Mouse (Mus musculus): ENCODE data around the gene Klhl7. TPM values are rescaled to one million over a fixed set of nuclear protein-coding genes. Genes with fewer than 3 reads are reported as not detected.
A peak's percentile ranks its signal among the peaks of the same experiment; 100 is the strongest.
"Not testable (repeated sequence)": the region's sequence is repeated elsewhere in the genome, so short reads cannot be mapped to it uniquely, and the experiment has no call there.

Gene Klhl7
- polyA plus RNA-seq, 1 experiment from 2014 or later: 52.3 TPM

DNA sequence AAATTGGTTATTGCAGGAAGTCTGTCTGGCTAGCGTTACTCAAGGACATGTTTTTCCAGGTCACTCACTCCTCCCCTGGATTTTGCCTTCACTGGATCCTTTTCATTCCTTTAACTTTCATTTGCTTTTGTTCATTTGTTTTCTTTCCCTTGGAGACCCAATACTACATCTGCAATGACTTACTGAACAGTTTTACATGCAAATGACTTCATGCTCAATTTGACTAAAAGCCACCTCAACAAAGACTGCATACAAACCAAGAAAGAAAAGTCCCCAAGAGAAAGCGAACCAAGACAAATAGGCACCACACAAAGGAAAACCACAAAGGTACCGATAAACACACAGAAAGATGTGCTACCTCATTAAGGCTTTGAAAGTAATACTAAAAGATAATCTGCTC, 13.5 kb upstream of the Klhl7 start:
- Histone ChIP-seq H3K4me1 (ENCODE audit: control insufficient read depth, insufficient read depth, low read length) (no peaks in the 10 kb centered on the region), H3K9ac (ENCODE audit: low read length) (no peak overlapping the region), H3K27ac (ENCODE audit: low read length) (no peak overlapping the region), H3K27me3 (ENCODE audit: control insufficient read depth, insufficient read depth, low read length) (no peaks in the 10 kb centered on the region), H3K4me3 (replicated peaks; ENCODE audit: low read length) (no peak overlapping the region), H3K9me3 (replicated peaks; ENCODE audit: control insufficient read depth, low read length) (no peaks in the 10 kb centered on the region), H3K36me3 (ENCODE audit: control insufficient read depth, insufficient read depth, low read length) (no peaks in the 10 kb centered on the region), H3K4me2 (ENCODE audit: low read depth, low read length) (no peak overlapping the region)
- 77% methylated on average over 3 of the region's 3 CpGs for WGBS
- ATAC-seq (ENCODE audit: insufficient read depth, low FRiP score): no peak

GRCm38 (mm10) chr5:24088451-24088850, 12.0 kb upstream of the Klhl7 start:
- Histone ChIP-seq H3K4me2 (ENCODE audit: low read depth, low read length) (no peak overlapping the region), H3K4me1 (ENCODE audit: control insufficient read depth, insufficient read depth, low read length) (no peaks in the 10 kb centered on the region), H3K9ac (ENCODE audit: low read length) (no peak overlapping the region), H3K9me3 (replicated peaks; ENCODE audit: control insufficient read depth, low read length) (no peaks in the 10 kb centered on the region), H3K27me3 (ENCODE audit: control insufficient read depth, insufficient read depth, low read length) (no peaks in the 10 kb centered on the region), H3K36me3 (ENCODE audit: control insufficient read depth, insufficient read depth, low read length) (no peaks in the 10 kb centered on the region), H3K27ac (ENCODE audit: low read length) (no peak overlapping the region), H3K4me3 (replicated peaks; ENCODE audit: low read length) (no peak overlapping the region)
- no peak for ATAC-seq (ENCODE audit: insufficient read depth, low FRiP score)
- WGBS: 84% methylated on average over 1 of the region's 1 CpGs

- H3K27ac ChIP-seq (ENCODE audit: low read length): no peak overlapping the region
- ATAC-seq (ENCODE audit: insufficient read depth, low FRiP score): no peak
- H3K9ac ChIP-seq (ENCODE audit: low read length): no peak overlapping the region
- H3K27me3 ChIP-seq (ENCODE audit: control insufficient read depth, insufficient read depth, low read length): no peaks in the 10 kb centered on the region
- WGBS: 67% methylated on average over 3 of the region's 3 CpGs
- H3K9me3 ChIP-seq (replicated peaks; ENCODE audit: control insufficient read depth, low read length): no peaks in the 10 kb centered on the region
- H3K4me2 ChIP-seq (ENCODE audit: low read depth, low read length): no peak overlapping the region
- no peaks in the 10 kb centered on the region for H3K36me3 ChIP-seq (ENCODE audit: control insufficient read depth, insufficient read depth, low read length)
- H3K4me1 ChIP-seq (ENCODE audit: control insufficient read depth, insufficient read depth, low read length): no peaks in the 10 kb centered on the region
- H3K4me3 ChIP-seq (replicated peaks; ENCODE audit: low read length): no peak overlapping the region
Observed at GRCm38 (mm10) chr5:24092496-24092895, 7.9 kb upstream of the Klhl7 start.

DNA sequence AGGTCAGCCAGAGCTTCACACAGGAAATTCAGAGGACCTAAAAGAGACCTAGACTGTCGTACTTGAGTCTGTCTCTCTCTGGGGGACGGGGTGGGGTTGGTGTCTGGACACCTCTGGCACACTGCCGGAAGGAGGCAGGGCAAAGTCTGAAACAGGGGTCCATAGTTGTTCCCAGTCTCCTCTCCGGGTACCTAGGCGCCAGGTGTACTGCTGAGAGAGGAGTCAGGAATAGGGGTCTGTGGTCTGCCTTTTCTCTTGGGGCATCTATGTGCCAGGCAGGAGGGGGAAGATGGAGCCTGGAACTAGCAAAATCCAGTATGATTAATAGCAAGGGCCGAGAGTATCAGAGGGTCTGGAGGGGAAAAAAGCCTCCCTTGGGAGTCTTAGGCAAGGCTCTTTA, 5.0 kb upstream of the Klhl7 start:
- Histone ChIP-seq H3K9ac (ENCODE audit: low read length) (no peak overlapping the region), H3K4me1 (ENCODE audit: control insufficient read depth, insufficient read depth, low read length) (peaks cover 4% of the 10 kb centered on the region; the same call in 1 of the 2 replicates), H3K4me2 (ENCODE audit: low read depth, low read length) (no peak overlapping the region), H3K27me3 (ENCODE audit: control insufficient read depth, insufficient read depth, low read length) (no peaks in the 10 kb centered on the region), H3K27ac (ENCODE audit: low read length) (no peak overlapping the region), H3K4me3 (replicated peaks; ENCODE audit: low read length) (no peak overlapping the region), H3K36me3 (ENCODE audit: control insufficient read depth, insufficient read depth, low read length) (no peaks in the 10 kb centered on the region), H3K9me3 (replicated peaks; ENCODE audit: control insufficient read depth, low read length) (no peaks in the 10 kb centered on the region)
- ATAC-seq (ENCODE audit: insufficient read depth, low FRiP score): no peak
- WGBS: 79% methylated on average over 6 of the region's 6 CpGs

DNA sequence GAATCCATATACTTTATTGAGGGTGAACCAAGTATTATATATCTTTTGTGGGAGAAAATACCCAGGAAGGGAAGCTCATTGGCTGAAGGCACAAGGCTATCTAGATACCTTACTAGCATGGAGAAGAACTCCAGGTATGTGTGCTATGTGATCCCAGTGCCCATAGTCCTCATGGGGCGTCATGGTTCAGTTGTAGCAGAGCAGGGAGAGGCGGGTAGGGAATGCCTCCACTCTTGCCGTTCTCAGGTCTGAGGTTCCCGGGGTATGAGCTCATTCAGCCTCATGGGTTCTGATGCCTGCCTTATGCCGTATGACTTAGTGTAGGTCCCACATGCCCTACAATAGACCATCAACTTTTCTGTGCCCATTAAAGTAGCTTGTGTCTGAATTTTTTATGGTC, 4.5 kb upstream of the Klhl7 start:
- Histone ChIP-seq H3K27ac (ENCODE audit: low read length) (no peak overlapping the region), H3K36me3 (ENCODE audit: control insufficient read depth, insufficient read depth, low read length) (no peaks in the 10 kb centered on the region), H3K27me3 (ENCODE audit: control insufficient read depth, insufficient read depth, low read length) (no peaks in the 10 kb centered on the region), H3K9me3 (replicated peaks; ENCODE audit: control insufficient read depth, low read length) (no peaks in the 10 kb centered on the region), H3K4me2 (ENCODE audit: low read depth, low read length) (no peak overlapping the region), H3K9ac (ENCODE audit: low read length) (no peak overlapping the region), H3K4me3 (replicated peaks; ENCODE audit: low read length) (no peak overlapping the region), H3K4me1 (ENCODE audit: control insufficient read depth, insufficient read depth, low read length) (peaks cover 4% of the 10 kb centered on the region; the same call in 1 of the 2 replicates)
- WGBS: 55% methylated on average over 5 of the region's 5 CpGs
- ATAC-seq (ENCODE audit: insufficient read depth, low FRiP score): no peak

DNA sequence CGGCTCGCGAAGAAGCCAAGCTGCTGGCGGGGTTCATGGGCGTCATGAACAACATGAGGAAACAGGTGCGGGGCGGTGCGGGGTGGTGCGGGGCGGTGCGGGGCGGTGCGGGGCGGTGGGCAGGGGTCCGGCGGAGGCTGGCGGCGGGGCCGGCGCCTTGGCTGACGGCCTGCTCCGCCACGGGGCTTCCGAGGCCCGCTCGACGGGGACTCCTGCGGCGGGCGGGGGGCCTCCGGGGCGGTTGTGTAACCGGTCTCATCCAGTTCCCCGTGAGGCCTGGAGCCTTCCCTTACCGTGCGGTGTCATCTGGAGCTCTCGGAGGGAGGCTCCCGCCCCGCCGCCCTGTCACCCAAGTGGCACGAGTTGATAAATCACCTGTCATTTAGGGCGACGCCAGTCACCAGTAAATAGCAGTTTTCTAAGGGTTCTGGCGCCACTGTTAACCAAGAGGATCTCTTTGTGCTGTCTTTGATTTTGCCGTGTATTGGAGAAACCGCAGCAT, 456 bp downstream of the Klhl7 start:
- H3K27me3 ChIP-seq (ENCODE audit: control insufficient read depth, insufficient read depth, low read length): no peaks in the 10 kb centered on the region
- peak overlapping the region; percentile 92 for H3K27ac ChIP-seq (ENCODE audit: low read length)
- peak overlapping the region; percentile 84 for H3K4me3 ChIP-seq (replicated peaks; ENCODE audit: low read length)
- H3K4me1 ChIP-seq (ENCODE audit: control insufficient read depth, insufficient read depth, low read length): peaks cover 7% of the 10 kb centered on the region
- peak overlapping the region; percentile 87 for H3K9ac ChIP-seq (ENCODE audit: low read length)
- no peaks in the 10 kb centered on the region for H3K36me3 ChIP-seq (ENCODE audit: control insufficient read depth, insufficient read depth, low read length)
- peak overlapping the region; percentile 66 for H3K4me2 ChIP-seq (ENCODE audit: low read depth, low read length)
- WGBS: under 1% methylated on average over 41 of the region's 46 CpGs
- no peaks in the 10 kb centered on the region for H3K9me3 ChIP-seq (replicated peaks; ENCODE audit: control insufficient read depth, low read length)
- ATAC-seq (ENCODE audit: insufficient read depth, low FRiP score): peak; percentile 86

DNA sequence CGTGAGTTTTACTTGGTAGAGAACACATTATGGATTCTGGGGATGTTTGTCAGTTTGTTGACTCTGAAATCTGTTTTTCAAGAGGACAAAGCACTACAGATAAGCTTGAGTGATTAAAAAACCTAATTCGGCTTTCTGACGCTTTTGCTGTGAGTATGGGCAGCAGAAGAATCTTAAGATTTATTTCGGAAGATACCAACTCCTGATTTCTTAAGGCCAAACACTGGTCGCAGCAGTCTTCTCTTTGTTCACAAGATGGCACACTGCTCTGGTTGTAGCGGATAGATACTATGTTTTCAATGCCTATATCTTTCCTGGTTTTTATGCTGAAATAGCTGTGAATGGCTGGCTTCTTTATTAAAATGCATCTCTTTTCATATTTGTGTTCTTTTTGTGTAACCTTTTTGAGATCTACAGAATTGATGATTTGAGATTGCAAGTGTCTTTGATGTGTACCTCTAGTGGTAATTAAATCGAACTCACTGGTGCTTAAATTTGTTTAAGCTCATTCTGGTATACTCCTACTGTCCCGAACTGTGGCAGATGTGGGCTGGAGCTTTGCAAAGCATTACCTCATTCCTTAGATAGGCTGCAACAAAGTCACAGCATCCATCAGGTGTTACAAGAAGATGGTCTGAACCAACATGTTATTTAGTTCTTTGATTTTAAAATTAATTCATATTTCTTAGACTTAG, 1.2 kb downstream of the Klhl7 start:
- Histone ChIP-seq H3K36me3 (ENCODE audit: control insufficient read depth, insufficient read depth, low read length) (no peaks in the 10 kb centered on the region), H3K9me3 (replicated peaks; ENCODE audit: control insufficient read depth, low read length) (no peaks in the 10 kb centered on the region), H3K4me2 (ENCODE audit: low read depth, low read length) (peak overlapping the region; percentile 66), H3K27ac (ENCODE audit: low read length) (peak overlapping the region; percentile 92; the same call in 1 of the 2 replicates), H3K9ac (ENCODE audit: low read length) (peak overlapping the region; percentile 87), H3K27me3 (ENCODE audit: control insufficient read depth, insufficient read depth, low read length) (no peaks in the 10 kb centered on the region), H3K4me3 (replicated peaks; ENCODE audit: low read length) (peak overlapping the region; percentile 84), H3K4me1 (ENCODE audit: control insufficient read depth, insufficient read depth, low read length) (peaks cover 7% of the 10 kb centered on the region)
- WGBS: 9% methylated on average over 8 of the region's 8 CpGs
- ATAC-seq (ENCODE audit: insufficient read depth, low FRiP score): no peak

- not testable (repeated sequence) for H3K27me3 ChIP-seq (ENCODE audit: control insufficient read depth, insufficient read depth, low read length); H3K36me3 ChIP-seq (ENCODE audit: control insufficient read depth, insufficient read depth, low read length); H3K9me3 ChIP-seq (replicated peaks; ENCODE audit: control insufficient read depth, low read length); H3K4me3 ChIP-seq (replicated peaks; ENCODE audit: low read length); H3K27ac ChIP-seq (ENCODE audit: low read length); H3K4me1 ChIP-seq (ENCODE audit: control insufficient read depth, insufficient read depth, low read length); ATAC-seq (ENCODE audit: insufficient read depth, low FRiP score); H3K9ac ChIP-seq (ENCODE audit: low read length); H3K4me2 ChIP-seq (ENCODE audit: low read depth, low read length)
- WGBS: 71% methylated on average over 2 of the region's 2 CpGs
Observed at GRCm38 (mm10) chr5:24103235-24103634, 2.8 kb downstream of the Klhl7 start.

- WGBS: 69% methylated on average over 2 of the region's 2 CpGs
Observed at GRCm38 (mm10) chr5:24103841-24104240, 3.4 kb downstream of the Klhl7 start.

More at GRCm38 (mm10) chr5:24103841-24104240, 3.4 kb downstream of the Klhl7 start:
- no peak overlapping the region for H3K9ac ChIP-seq (ENCODE audit: low read length)
- H3K27ac ChIP-seq (ENCODE audit: low read length): no peak overlapping the region
- no peaks in the 10 kb centered on the region for H3K36me3 ChIP-seq (ENCODE audit: control insufficient read depth, insufficient read depth, low read length)
- H3K4me2 ChIP-seq (ENCODE audit: low read depth, low read length): no peak overlapping the region
- ATAC-seq (ENCODE audit: insufficient read depth, low FRiP score): no peak
- peaks cover 7% of the 10 kb centered on the region for H3K4me1 ChIP-seq (ENCODE audit: control insufficient read depth, insufficient read depth, low read length)
- H3K9me3 ChIP-seq (replicated peaks; ENCODE audit: control insufficient read depth, low read length): no peaks in the 10 kb centered on the region
- no peaks in the 10 kb centered on the region for H3K27me3 ChIP-seq (ENCODE audit: control insufficient read depth, insufficient read depth, low read length)
- no peak overlapping the region for H3K4me3 ChIP-seq (replicated peaks; ENCODE audit: low read length)

Measured in stomach, embryonic 16.5 days (tissue).